Mouse (Mus musculus): ENCODE data around the gene Eif2s3x. TPM values are rescaled to one million over a fixed set of nuclear protein-coding genes. Genes with fewer than 3 reads are reported as not detected.

Gene Eif2s3x
- polyA plus RNA-seq, 1 experiment from 2014 or later: 24.0 TPM

DNA sequence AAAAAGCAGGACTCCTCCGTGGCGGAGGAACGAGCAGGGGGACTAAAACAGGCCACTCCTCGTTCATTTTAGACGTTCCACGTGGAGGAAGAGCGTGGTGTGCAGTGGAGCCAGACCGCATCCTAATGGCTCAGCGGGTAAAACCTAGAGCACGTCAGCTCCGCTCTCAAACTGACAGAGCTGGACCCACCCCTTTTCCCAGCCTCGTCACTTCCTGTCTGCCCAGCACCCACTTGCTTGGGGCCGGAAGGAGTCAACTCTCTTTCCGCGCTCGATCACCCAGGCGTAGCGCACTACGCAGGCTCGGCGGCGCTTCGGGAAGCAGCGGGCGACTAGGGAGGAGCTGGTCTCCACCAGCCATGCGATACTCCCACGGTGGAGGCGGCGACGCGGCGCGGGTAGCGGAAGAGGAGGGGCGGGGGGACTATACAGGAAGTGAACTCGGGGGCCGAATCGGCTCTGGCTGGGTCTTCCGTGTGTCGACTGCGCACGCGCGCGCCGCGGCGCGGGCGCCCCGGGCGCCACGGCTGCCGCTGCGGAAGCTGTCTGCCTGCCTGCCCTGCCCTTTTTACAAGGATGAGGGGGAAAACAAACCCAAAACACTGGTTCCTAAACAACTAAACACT lies 34.8 kb downstream of the Eif2s3x start:
- Histone ChIP-seq H3K27me3 (ENCODE audit: insufficient read depth, low read length) (no peaks in the 10 kb centered on the region), H3K9ac (replicated peaks) (peak overlapping the region; percentile 47), H3K36me3 (replicated peaks; ENCODE audit: insufficient read depth, low read length) (no peaks in the 10 kb centered on the region), H3K27ac (ENCODE audit: low read depth) (peak overlapping the region; percentile 96), H3K4me1 (ENCODE audit: insufficient read depth) (peaks cover 3% of the 10 kb centered on the region; the same call in 1 of the 2 replicates), H3K4me3 (ENCODE audit: low read depth, low read length) (peak overlapping the region; percentile 54), H3K4me2 (ENCODE audit: low read depth, low read length) (peak overlapping the region; percentile 69), H3K9me3 (ENCODE audit: low read length) (no peaks in the 10 kb centered on the region)
- DNase-seq (peak; percentile 89), ATAC-seq (peak; percentile 98)
- WGBS (ENCODE audit: insufficient replicate concordance): 2% methylated on average over 55 of the region's 55 CpGs
- TF ChIP-seq EP300 (IDR thresholded peaks at IDR 0.05; ENCODE audit: low read depth) (no peak), CTCF (IDR thresholded peaks at IDR 0.05; ENCODE audit: low read depth) (no peak)

DNA sequence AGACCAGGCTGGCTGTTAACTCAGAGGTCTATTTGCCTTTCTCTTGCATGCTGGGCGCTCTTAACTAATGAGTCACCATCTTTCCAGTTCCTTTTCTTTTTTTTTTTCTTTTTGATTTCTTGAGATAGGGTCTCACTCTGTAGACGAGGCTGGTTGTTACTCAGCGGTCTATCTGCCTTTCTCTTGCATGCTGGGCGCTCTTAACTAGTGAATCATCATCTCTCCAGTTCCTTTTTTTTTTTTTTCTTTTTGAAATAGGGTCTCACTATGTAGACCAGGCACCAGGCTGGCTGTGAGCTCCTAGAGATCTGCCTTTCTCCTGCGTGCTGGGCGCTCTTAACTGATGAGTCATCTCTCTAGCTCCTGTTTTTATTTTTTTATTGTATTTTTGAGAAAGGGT lies 43.3 kb downstream of the Eif2s3x start:
- no peak for ATAC-seq
- Histone ChIP-seq H3K27ac (ENCODE audit: low read depth) (no peak overlapping the region), H3K4me2 (ENCODE audit: low read depth, low read length) (no peak overlapping the region), H3K4me3 (ENCODE audit: low read depth, low read length) (no peak overlapping the region), H3K27me3 (ENCODE audit: insufficient read depth, low read length) (no peaks in the 10 kb centered on the region), H3K4me1 (ENCODE audit: insufficient read depth) (no peaks in the 10 kb centered on the region), H3K9ac (replicated peaks) (no peak overlapping the region), H3K36me3 (replicated peaks; ENCODE audit: insufficient read depth, low read length) (no peaks in the 10 kb centered on the region), H3K9me3 (ENCODE audit: low read length) (no peaks in the 10 kb centered on the region)
- TF ChIP-seq EP300 (IDR thresholded peaks at IDR 0.05; ENCODE audit: low read depth) (no peak), CTCF (IDR thresholded peaks at IDR 0.05; ENCODE audit: low read depth) (no peak)
- WGBS (ENCODE audit: insufficient replicate concordance): 58% methylated on average over 6 of the region's 6 CpGs
- DNase-seq: no peak

DNA sequence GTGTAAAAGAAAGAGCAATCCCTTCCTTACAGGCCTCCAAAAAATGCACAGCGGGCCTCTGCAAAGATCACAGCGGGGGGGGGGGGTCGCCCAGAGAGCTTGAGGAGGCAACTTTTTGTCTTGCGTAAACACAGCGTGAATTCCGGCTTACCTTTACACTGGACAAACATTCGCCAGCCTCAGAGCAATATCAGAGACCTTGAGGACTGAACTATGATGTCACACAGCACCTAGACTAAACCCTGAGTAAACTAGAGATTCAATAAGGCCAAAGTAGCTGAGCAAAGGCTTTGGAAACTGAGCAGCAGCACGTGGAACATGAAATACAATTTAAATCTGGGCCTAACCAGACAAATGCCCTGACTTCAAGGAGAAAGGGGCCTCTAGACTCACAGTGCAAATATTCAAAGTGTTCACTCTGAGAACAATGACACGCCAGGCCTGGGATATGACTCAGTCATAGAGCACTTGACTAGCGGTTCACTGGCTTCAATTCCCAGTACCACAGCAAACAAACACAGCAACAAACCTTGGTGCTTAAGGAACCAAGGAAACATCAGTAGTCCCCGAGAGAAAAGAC lies 60.3 kb downstream of the Eif2s3x start:
- Histone ChIP-seq H3K9me3 (ENCODE audit: low read length) (no peaks in the 10 kb centered on the region), H3K27me3 (ENCODE audit: insufficient read depth, low read length) (peaks cover 4% of the 10 kb centered on the region; the same call in 1 of the 2 replicates), H3K36me3 (replicated peaks; ENCODE audit: insufficient read depth, low read length) (no peaks in the 10 kb centered on the region), H3K4me1 (ENCODE audit: insufficient read depth) (no peaks in the 10 kb centered on the region), H3K4me3 (ENCODE audit: low read depth, low read length) (no peak overlapping the region), H3K4me2 (ENCODE audit: low read depth, low read length) (no peak overlapping the region), H3K9ac (replicated peaks) (no peak overlapping the region), H3K27ac (ENCODE audit: low read depth) (no peak overlapping the region)
- no peak for ATAC-seq
- WGBS (ENCODE audit: insufficient replicate concordance): 45% methylated on average over 11 of the region's 11 CpGs
- no peak for TF ChIP-seq EP300 (IDR thresholded peaks at IDR 0.05; ENCODE audit: low read depth)
- no peak for TF ChIP-seq CTCF (IDR thresholded peaks at IDR 0.05; ENCODE audit: low read depth)
- DNase-seq: no peak

DNA sequence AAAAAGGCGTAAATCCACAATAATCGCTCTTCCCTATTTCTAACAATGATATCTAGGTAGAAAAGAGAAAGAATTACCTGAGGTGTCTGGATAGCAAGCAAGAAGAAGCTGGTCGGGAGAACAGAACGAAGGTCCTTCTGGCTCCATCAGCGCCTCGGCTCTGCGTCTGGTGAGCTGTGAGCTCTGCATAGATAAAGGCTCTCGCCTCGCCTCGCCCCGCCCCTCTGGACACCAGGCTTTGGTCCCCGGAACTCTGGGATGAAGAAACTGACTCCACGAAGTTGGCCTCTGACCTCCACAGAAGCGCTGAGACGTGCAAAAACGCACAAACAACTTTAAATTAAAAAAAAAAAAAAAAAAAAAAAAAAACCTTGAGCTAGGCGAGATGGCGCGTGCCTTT lies 62.2 kb downstream of the Eif2s3x start:
- TF ChIP-seq CTCF (IDR thresholded peaks at IDR 0.05; ENCODE audit: low read depth): no peak
- no peak for TF ChIP-seq EP300 (IDR thresholded peaks at IDR 0.05; ENCODE audit: low read depth)
- WGBS (ENCODE audit: insufficient replicate concordance): 78% methylated on average over 19 of the region's 19 CpGs
- Histone ChIP-seq H3K27me3 (ENCODE audit: insufficient read depth, low read length) (peaks cover 8% of the 10 kb centered on the region; the same call in 1 of the 2 replicates), H3K27ac (ENCODE audit: low read depth) (no peak overlapping the region), H3K36me3 (replicated peaks; ENCODE audit: insufficient read depth, low read length) (no peaks in the 10 kb centered on the region), H3K4me2 (ENCODE audit: low read depth, low read length) (no peak overlapping the region), H3K4me1 (ENCODE audit: insufficient read depth) (no peaks in the 10 kb centered on the region), H3K4me3 (ENCODE audit: low read depth, low read length) (no peak overlapping the region), H3K9ac (replicated peaks) (no peak overlapping the region), H3K9me3 (ENCODE audit: low read length) (no peaks in the 10 kb centered on the region)
- DNase-seq (no peak), ATAC-seq (no peak)

DNA sequence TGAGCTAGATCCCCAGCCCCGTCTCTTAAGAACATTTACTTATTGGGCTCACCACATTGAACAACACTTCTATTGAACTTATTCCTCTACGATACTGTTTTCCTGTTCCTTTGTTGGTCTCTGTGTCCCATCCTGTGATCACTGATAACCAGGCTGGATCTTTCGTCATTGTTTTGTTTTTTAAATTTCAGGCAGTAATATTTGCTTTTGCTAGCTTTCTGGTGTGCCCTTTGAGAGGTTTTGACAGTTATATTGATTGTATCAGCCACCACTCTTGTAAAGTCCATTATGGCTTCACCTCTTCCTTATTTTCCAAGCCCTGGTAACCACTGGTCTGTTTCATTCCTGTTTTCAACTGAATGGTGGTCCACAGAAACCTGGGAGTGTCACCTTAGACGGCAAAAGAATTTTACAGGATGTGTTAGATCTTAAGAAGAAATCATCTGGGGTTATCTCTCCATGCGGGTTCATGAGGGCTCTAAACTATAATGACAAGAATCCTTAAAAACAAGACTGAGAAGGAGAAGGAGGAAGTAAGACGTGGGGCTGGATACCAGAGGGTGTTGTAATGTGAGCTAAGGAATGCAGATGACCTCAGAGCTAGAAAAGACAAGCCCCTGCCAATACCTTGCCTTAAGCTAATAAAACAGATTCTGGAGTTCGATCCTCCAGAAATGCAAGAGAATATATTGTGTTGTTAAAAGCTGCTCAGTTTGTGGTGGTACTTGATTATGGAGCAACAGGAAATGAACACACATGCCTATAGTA lies 70.5 kb downstream of the Eif2s3x start:
- ATAC-seq (peak; percentile 58), DNase-seq (no peak)
- Histone ChIP-seq H3K4me3 (ENCODE audit: low read depth, low read length) (no peak overlapping the region), H3K36me3 (replicated peaks; ENCODE audit: insufficient read depth, low read length) (no peaks in the 10 kb centered on the region), H3K9ac (replicated peaks) (no peak overlapping the region), H3K4me1 (ENCODE audit: insufficient read depth) (no peaks in the 10 kb centered on the region), H3K4me2 (ENCODE audit: low read depth, low read length) (no peak overlapping the region), H3K27ac (ENCODE audit: low read depth) (peak overlapping the region; percentile 39; the same call in 1 of the 2 replicates), H3K27me3 (ENCODE audit: insufficient read depth, low read length) (peaks cover 9% of the 10 kb centered on the region; the same call in 1 of the 2 replicates), H3K9me3 (ENCODE audit: low read length) (no peaks in the 10 kb centered on the region)
- TF ChIP-seq EP300 (IDR thresholded peaks at IDR 0.05; ENCODE audit: low read depth) (no peak), CTCF (IDR thresholded peaks at IDR 0.05; ENCODE audit: low read depth) (no peak)
- 53% methylated on average over 7 of the region's 7 CpGs for WGBS (ENCODE audit: insufficient replicate concordance)

DNA sequence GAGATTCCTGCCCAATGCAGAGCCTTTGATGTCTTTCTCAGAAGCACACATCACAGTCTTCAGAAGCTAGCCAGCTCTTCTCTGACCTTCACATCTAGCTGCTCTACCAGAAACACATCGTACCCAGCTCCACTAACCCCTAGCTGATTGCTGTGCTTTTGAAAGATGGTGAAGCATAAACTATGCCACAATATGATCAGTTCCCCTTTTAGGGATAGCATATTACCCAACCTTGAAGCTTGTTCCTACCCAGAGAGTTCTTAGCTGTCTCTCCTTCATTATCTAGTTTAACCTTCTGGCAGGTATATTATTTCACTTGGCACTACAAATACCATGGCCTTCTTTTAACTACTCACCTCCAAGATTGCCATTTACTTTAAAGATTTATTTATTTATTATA lies 72.6 kb downstream of the Eif2s3x start:
- Histone ChIP-seq H3K9me3 (ENCODE audit: low read length) (no peaks in the 10 kb centered on the region), H3K4me3 (ENCODE audit: low read depth, low read length) (no peak overlapping the region), H3K27me3 (ENCODE audit: insufficient read depth, low read length) (peaks cover 7% of the 10 kb centered on the region; the same call in 1 of the 2 replicates), H3K36me3 (replicated peaks; ENCODE audit: insufficient read depth, low read length) (no peaks in the 10 kb centered on the region), H3K4me1 (ENCODE audit: insufficient read depth) (no peaks in the 10 kb centered on the region), H3K9ac (replicated peaks) (no peak overlapping the region), H3K4me2 (ENCODE audit: low read depth, low read length) (no peak overlapping the region), H3K27ac (ENCODE audit: low read depth) (no peak overlapping the region)
- DNase-seq: no peak
- WGBS (ENCODE audit: insufficient replicate concordance): 54% methylated on average over 1 of the region's 1 CpGs
- no peak for ATAC-seq
- TF ChIP-seq CTCF (IDR thresholded peaks at IDR 0.05; ENCODE audit: low read depth) (no peak), EP300 (IDR thresholded peaks at IDR 0.05; ENCODE audit: low read depth) (no peak)

Other genes with a start within 250 kb of the Eif2s3x start
- 0.06 TPM in 1 of 2 replicates, not detected in the other for gene AU015836, start 244.2 kb downstream of the Eif2s3x start, polyA plus RNA-seq (2015; fragmentation: Nextera tagmentation; extraction: Ambion mirVana)
- gene Zfx, start 89.2 kb downstream of the Eif2s3x start, polyA plus RNA-seq (2015; fragmentation: Nextera tagmentation; extraction: Ambion mirVana): 9.0 and 9.8 TPM in 2 replicates
- 3.1 and 4.1 TPM in 2 replicates for gene Klhl15, start 21.7 kb upstream of the Eif2s3x start, polyA plus RNA-seq (2015; fragmentation: Nextera tagmentation; extraction: Ambion mirVana)
- not detected in 2 replicates for gene Fam90a1b, start 153.9 kb upstream of the Eif2s3x start, polyA plus RNA-seq (2015; fragmentation: Nextera tagmentation; extraction: Ambion mirVana)
- 49.7 and 52.9 TPM in 2 replicates for gene Apoo, start 154.3 kb upstream of the Eif2s3x start, polyA plus RNA-seq (2015; fragmentation: Nextera tagmentation; extraction: Ambion mirVana)

All from liver, postnatal 0 days (tissue).